8 mouse cellular contexts compared by ENCODE assay signal in genomic region chr13:13393228-13394095, GRCm38 (mm10). TPM values are rescaled to one million over a fixed set of nuclear protein-coding genes. Genes with fewer than 3 reads are reported as not detected.
DNase-seq lines count a peak whose midpoint lies in the region; ATAC-seq and TF ChIP-seq lines count a peak whose summit lies in the region.
"Not testable (repeated sequence)": the region's sequence is repeated elsewhere in the genome, so short reads cannot be mapped to it uniquely, and the experiment has no call there.

TSS of gene Gpr137b (minus strand) at chr13:13394014.

- H3K27ac ChIP-seq in hindbrain, embryonic 14.5 days = peak within 1 kb of the TSS; percentile 75; the same call in 1 of the 2 replicates
- peak within 1 kb of the TSS; percentile 52; the same call in 1 of the 2 replicates for H3K27ac ChIP-seq in neural tube, embryonic 14.5 days (ENCODE audit: low read depth, low read length)
- H3K27ac ChIP-seq in thymus, adult 2 months (ENCODE audit: control insufficient read depth, insufficient read depth, low read length) = not testable (repeated sequence)

- not testable (repeated sequence) for H3K36me3 ChIP-seq in hindbrain, embryonic 14.5 days (replicated peaks; ENCODE audit: control insufficient read depth, insufficient read depth); neural tube, embryonic 14.5 days (ENCODE audit: control insufficient read depth, insufficient read depth, low read length); thymus, adult 2 months (ENCODE audit: control insufficient read depth, insufficient read depth, low read length)

- peak within 1 kb of the TSS; percentile 36 for H3K4me3 ChIP-seq in hindbrain, embryonic 14.5 days (replicated peaks; ENCODE audit: low read length)
- H3K4me3 ChIP-seq in lung, adult 2 months (replicated peaks; ENCODE audit: extremely low read depth, low read depth, low read length) = peak within 1 kb of the TSS; percentile 53
- H3K4me3 ChIP-seq in neural tube, embryonic 14.5 days (ENCODE audit: low read depth, low read length) = peak within 1 kb of the TSS; percentile 34
- peak within 1 kb of the TSS; percentile 37 for H3K4me3 ChIP-seq in thymus, adult 2 months (ENCODE audit: control insufficient read depth, insufficient read depth, low read length)

- H3K4me1 ChIP-seq in hindbrain, embryonic 14.5 days (replicated peaks; ENCODE audit: control insufficient read depth, insufficient read depth, low read length); lung, adult 2 months (ENCODE audit: control insufficient read depth, insufficient read depth, low read length); neural tube, embryonic 14.5 days (ENCODE audit: control insufficient read depth, insufficient read depth, low read length); thymus, adult 2 months (replicated peaks; ENCODE audit: control insufficient read depth, insufficient read depth, low read length): not testable (repeated sequence)

- H3K4me2 ChIP-seq in hindbrain, embryonic 14.5 days (replicated peaks) = peak within 1 kb of the TSS; percentile 52
- peak within 1 kb of the TSS; percentile 41 for H3K4me2 ChIP-seq in neural tube, embryonic 14.5 days (ENCODE audit: low read depth, low read length)

- H3K27me3 ChIP-seq in hindbrain, embryonic 14.5 days (ENCODE audit: control insufficient read depth, insufficient read depth, low read length); neural tube, embryonic 14.5 days (ENCODE audit: control insufficient read depth, insufficient read depth, low read length); thymus, adult 2 months (ENCODE audit: control insufficient read depth, insufficient read depth, low read length): not testable (repeated sequence)

- H3K9ac ChIP-seq in hindbrain, embryonic 14.5 days = peak within 1 kb of the TSS; percentile 57; the same call in 1 of the 2 replicates
- H3K9ac ChIP-seq in neural tube, embryonic 14.5 days (replicated peaks; ENCODE audit: low read depth, low read length) = not testable (repeated sequence)

- DNase-seq in embryo, embryonic 10 days (ENCODE audit: low spot score) = peak; percentile 47
- DNase-seq in gastrocnemius, postnatal 10 days = peak; percentile 29
- peak; percentile 55 for DNase-seq in hindbrain, embryonic 14.5 days (ENCODE audit: low spot score)
- DNase-seq in layer of hippocampus, postnatal 10 days (ENCODE audit: low spot score in 2 of 2) = peak; percentile 49 to 62
- DNase-seq in lung, adult 2 months = peak; percentile 59
- DNase-seq in thymus, adult 2 months = peak; percentile 23

- not testable (repeated sequence) for TF ChIP-seq CTCF in lung, adult 2 months (IDR thresholded peaks at IDR 0.05; ENCODE audit: insufficient read depth, low read length); thymus, adult 2 months (IDR thresholded peaks at IDR 0.05; ENCODE audit: borderline replicate concordance, control insufficient read depth, extremely low read depth, insufficient read depth, low read length, poor library complexity)

- WGBS in hindbrain, embryonic 14.5 days = under 1% methylated on average over 35 of the region's 78 CpGs
- WGBS in lung, adult 2 months = under 1% methylated on average over 55 of the region's 78 CpGs
- 0% methylated on average over 21 of the region's 78 CpGs for WGBS in neural tube, embryonic 14.5 days
- 1% methylated on average over 59 of the region's 78 CpGs for WGBS in thymus, adult 2 months

- H3K9me3 ChIP-seq in hindbrain, embryonic 14.5 days (ENCODE audit: control insufficient read depth, low read length); neural tube, embryonic 14.5 days (ENCODE audit: control insufficient read depth, low read length): not testable (repeated sequence)

- not testable (repeated sequence) for TF ChIP-seq POLR2A in lung, adult 2 months (IDR thresholded peaks at IDR 0.05; ENCODE audit: borderline replicate concordance, extremely low read depth, low read depth, low read length); thymus, adult 2 months (IDR thresholded peaks at IDR 0.05; ENCODE audit: control insufficient read depth, extremely low read depth, insufficient read depth, low read length, poor library complexity)

- ATAC-seq in activated CD4-positive, CD25-positive, alpha-beta regulatory T cell, adult 4 months = peak; percentile 71
- ATAC-seq in hindbrain, embryonic 14.5 days (ENCODE audit: low FRiP score) = peak; percentile 91
- ATAC-seq in neural tube, embryonic 14.5 days (ENCODE audit: low read depth) = peak; percentile 92

RNA-seq across cellular contexts. Expression of gene Gpr137b, which starts in this region (rescaled TPM):
- 1 to 10 TPM; 1.1 to 8.5 TPM for polyA plus RNA-seq in activated CD4-positive, CD25-positive, alpha-beta regulatory T cell, adult 4 months (2017; shearing (Covaris generic))
- total RNA-seq in gastrocnemius, postnatal 10 days (2021) = 10 to 100 TPM in 1 of 2 experiments, 1 to 10 TPM in 1; 7.0 to 14.5 TPM
- polyA plus RNA-seq in hindbrain, embryonic 14.5 days (2014; fragmentation: Nextera tagmentation; extraction: Ambion mirVana) = 27.3 and 30.2 TPM in 2 replicates
- 10 to 100 TPM; 20.0 to 21.9 TPM for total RNA-seq in layer of hippocampus, postnatal 10 days (2021)
- polyA plus RNA-seq in lung, adult 2 months (2012; rRNA removed) = 74.3 and 86.0 TPM in 2 replicates
- polyA plus RNA-seq in neural tube, embryonic 14.5 days (2014; fragmentation: Nextera tagmentation; extraction: Ambion mirVana) = 28.4 and 32.3 TPM in 2 replicates
- 33.9 and 37.0 TPM in 2 replicates for polyA plus RNA-seq in thymus, adult 2 months (2012; rRNA removed)
